Mouse (Mus musculus) ES-E14 (cell line): ENCODE measurements around the gene Edn2. TPM values are rescaled to one million over a fixed set of nuclear protein-coding genes. Genes with fewer than 3 reads are reported as not detected.

Source experiments
- DNase-seq: peaks from one replicate; pipeline ENCODE4 v3.0.0-alpha.2; 2013; ENCODE audit warnings: low read depth, low spot score
- H3K27ac ChIP-seq: 2 replicates; pipeline ENCODE4 v1.5.1; 2012; ENCODE audit warnings: low read depth, mild to moderate bottlenecking, low read length, moderate library complexity, mixed read lengths; ENCODE audit not compliant: poor library complexity, insufficient read depth, severe bottlenecking
- H3K36me3 ChIP-seq: 2 replicates; pipeline ENCODE4 v1.6.1; 2012; ENCODE audit warnings: mild to moderate bottlenecking, low read length, moderate library complexity, mixed read lengths; ENCODE audit not compliant: control insufficient read depth, poor library complexity, insufficient read depth, severe bottlenecking
- H3K4me1 ChIP-seq, 2 experiments: fragments of 150-350 bp in 1 of 2; sonication (generic) in 1 of 2; 2 replicates each; pipeline ENCODE4 v1.6.1; 2012; ENCODE audit warnings: low read length in 2 of 2, mild to moderate bottlenecking in 1 of 2, mixed read lengths in 1 of 2; ENCODE audit not compliant: control insufficient read depth in 2 of 2, insufficient read depth in 2 of 2, poor library complexity in 1 of 2
- H3K4me3 ChIP-seq, 2 experiments: fragments of 150-350 bp in 1 of 2; sonication (generic) in 1 of 2; 2 replicates each; pipeline ENCODE4 v1.5.1; 2012; ENCODE audit warnings: low read length in 2 of 2, low read depth in 1 of 2, mild to moderate bottlenecking in 1 of 2, mixed read lengths in 1 of 2; ENCODE audit not compliant: insufficient read depth in 1 of 2, poor library complexity in 1 of 2, severe bottlenecking in 1 of 2
- H3K9ac ChIP-seq: 2 replicates; pipeline ENCODE4 v1.6.1; 2012; ENCODE audit warnings: low read depth, mild to moderate bottlenecking, low read length, mixed read lengths; ENCODE audit not compliant: poor library complexity, insufficient read depth, severe bottlenecking
- H3K9me3 ChIP-seq: fragments of 150-350 bp; sonication (generic); 2 replicates; pipeline ENCODE4 v1.6.1; 2012; ENCODE audit warnings: low read depth, mild to moderate bottlenecking, low read length; ENCODE audit not compliant: control insufficient read depth, insufficient read depth
- CHD2 ChIP-seq: IDR thresholded peaks from 2 replicates; pipeline ENCODE4 v1.6.1; 2014; ENCODE audit warnings: mild to moderate bottlenecking, low read depth, low read length, inconsistent platforms
- HCFC1 ChIP-seq: IDR thresholded peaks from 2 replicates; pipeline ENCODE4 v1.6.1; 2012; ENCODE audit warnings: low read length, inconsistent platforms, borderline replicate concordance; ENCODE audit not compliant: insufficient read depth
- MAFK ChIP-seq: IDR thresholded peaks from 2 replicates; pipeline ENCODE4 v1.6.1; 2014; ENCODE audit warnings: mild to moderate bottlenecking, low read depth, low read length, inconsistent platforms; ENCODE audit not compliant: insufficient read depth
- ZC3H11A ChIP-seq: IDR thresholded peaks from 2 replicates; pipeline ENCODE4 v1.6.1; 2012; ENCODE audit warnings: low read depth, mild to moderate bottlenecking, inconsistent platforms, low read length, borderline replicate concordance
- ZNF384 ChIP-seq: IDR thresholded peaks from 2 replicates; pipeline ENCODE4 v1.6.1; 2012; ENCODE audit warnings: low read depth, low read length, inconsistent platforms
- in situ Hi-C, 2 experiments: fragments of 600-800 bp; cut with MboI; formaldehyde crosslinking; loops; one replicate each; pipeline ENCODE4 v1.15.1; 2025; ENCODE audit warnings: low sequenced_read_pairs in 2 of 2, inconsistent platforms in 1 of 2; ENCODE audit not compliant: unreplicated experiment in 2 of 2
- total RNA-seq: library from RNA; depleted of rRNA; stranded (reverse); fragments of 300-350 nt; gene quantifications from 2 replicates; pipeline ENCODE4 v1.2.3, GENCODE M21; 2012

Edn2 gene
- total RNA-seq, 1 experiment, result 0.62 TPM

DNA sequence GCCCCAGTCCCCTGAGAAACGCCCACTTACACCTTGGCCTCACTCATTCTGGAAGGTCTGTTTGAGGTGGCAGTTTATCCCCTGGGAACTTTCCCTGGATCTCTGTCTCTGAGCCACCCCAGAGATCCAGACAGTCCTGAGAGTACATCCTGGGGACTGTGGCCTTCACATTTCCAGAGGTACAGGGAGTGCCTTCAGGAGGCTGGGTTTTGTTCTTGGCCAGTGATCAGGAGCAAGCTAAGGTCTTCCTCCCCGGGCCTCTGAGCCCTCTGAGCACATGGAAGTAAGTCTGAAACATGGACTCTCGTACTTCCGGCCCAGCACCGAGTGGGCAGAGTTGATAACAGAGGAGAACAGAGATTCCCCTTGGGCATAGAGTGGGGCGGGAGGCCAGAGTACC, 36.4 kb upstream of the Edn2 start:
- no peak overlapping the region for H3K4me3 ChIP-seq
- H3K27ac ChIP-seq, result no peak overlapping the region
- in situ Hi-C loops, result loop anchor here in 1 of 2 experiments (10.0 kb wide), 1 partner anchor 190 kb away; no protein-coding TSS in a partner anchor
- no peak for DNase-seq
- no peak overlapping the region for H3K9ac ChIP-seq
- H3K9me3 ChIP-seq, result no peaks in the 10 kb centered on the region
- H3K4me1 ChIP-seq, result no peaks in the 10 kb centered on the region
- H3K36me3 ChIP-seq, result no peaks in the 10 kb centered on the region
- TF ChIP-seq HCFC1, result no peak
- no peak for TF ChIP-seq CHD2
- TF ChIP-seq ZNF384, result no peak
- TF ChIP-seq MAFK, result no peak

DNA sequence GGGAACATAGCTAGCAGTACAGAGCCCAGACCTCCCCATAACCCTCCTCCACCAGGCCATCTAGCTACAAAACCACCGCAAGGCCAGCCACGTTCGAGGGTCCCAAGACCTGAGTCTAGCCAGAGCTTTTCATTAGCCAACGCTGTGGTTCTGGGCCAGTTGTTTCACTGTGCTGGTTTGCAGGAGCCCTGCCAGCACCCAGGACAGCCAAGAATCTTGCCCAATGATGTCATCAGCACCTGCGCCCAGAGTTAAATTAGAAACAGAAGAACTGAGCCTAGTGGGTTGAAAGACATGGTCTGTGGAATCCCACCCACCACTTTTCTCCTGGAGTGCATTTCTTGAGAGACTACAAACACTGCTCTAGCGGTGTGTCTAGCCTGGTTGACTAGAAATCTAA, 35.0 kb upstream of the Edn2 start:
- Histone ChIP-seq H3K36me3 (no peaks in the 10 kb centered on the region), H3K9me3 (no peaks in the 10 kb centered on the region), H3K9ac (no peak overlapping the region), H3K27ac (no peak overlapping the region), H3K4me3 (no peak overlapping the region), H3K4me1 (no peaks in the 10 kb centered on the region)
- in situ Hi-C loops, result loop anchor here in 1 of 2 experiments (10.0 kb wide), 1 partner anchor 191 kb away; no protein-coding TSS in a partner anchor
- DNase-seq, result no peak
- TF ChIP-seq HCFC1 (no peak), ZNF384 (no peak), MAFK (no peak)

DNA sequence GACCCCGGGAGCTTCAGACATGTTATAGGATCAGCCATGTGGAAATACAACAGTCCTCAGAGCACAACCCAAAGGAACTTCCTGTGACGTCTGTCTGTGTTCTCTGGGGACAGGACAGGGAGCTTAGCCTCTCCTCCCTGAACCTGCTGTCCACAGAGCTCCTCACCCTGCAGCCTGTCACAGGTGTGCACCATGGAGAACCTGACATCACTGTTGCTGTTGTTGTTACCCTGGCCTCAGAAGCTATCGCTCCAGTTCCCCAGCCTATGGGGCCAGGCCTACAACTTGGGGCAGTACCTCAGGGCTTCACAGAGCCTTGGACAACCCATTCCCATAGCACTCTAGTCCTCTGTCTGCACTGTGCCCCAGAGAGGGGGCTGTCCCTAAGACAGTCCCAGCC, 33.7 kb upstream of the Edn2 start:
- no peaks in the 10 kb centered on the region for H3K36me3 ChIP-seq
- in situ Hi-C loops, result loop anchor here in 1 of 2 experiments (10.0 kb wide), 1 partner anchor 193 kb away; no protein-coding TSS in a partner anchor
- TF ChIP-seq MAFK (no peak), ZC3H11A (no peak), ZNF384 (no peak), HCFC1 (no peak), CHD2 (no peak)
- H3K4me3 ChIP-seq, result no peak overlapping the region
- no peak overlapping the region for H3K9ac ChIP-seq
- DNase-seq, result no peak
- no peaks in the 10 kb centered on the region for H3K4me1 ChIP-seq
- no peaks in the 10 kb centered on the region for H3K9me3 ChIP-seq
- H3K27ac ChIP-seq, result no peak overlapping the region

DNA sequence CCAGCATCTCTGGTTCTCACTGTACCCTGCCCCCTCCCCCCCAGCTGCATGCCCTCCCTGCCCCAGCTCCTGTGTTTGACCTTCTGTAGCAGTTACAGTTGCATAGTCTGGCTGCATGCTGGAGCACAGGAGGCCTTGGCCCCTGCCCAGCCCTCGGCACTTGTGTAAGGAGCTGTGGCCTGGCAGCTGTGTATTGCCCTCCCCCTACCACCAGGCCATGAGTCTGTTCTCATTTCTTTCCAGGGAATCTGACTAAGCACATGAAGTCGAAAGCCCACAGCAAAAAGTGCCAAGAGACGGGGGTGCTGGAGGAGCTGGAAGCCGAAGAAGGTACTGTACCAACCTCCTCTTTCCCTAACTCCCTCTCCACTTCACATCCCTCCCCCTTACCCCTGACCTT, 33.0 kb upstream of the Edn2 start:
- no peak for DNase-seq
- Histone ChIP-seq H3K4me3 (no peak overlapping the region), H3K27ac (no peak overlapping the region), H3K36me3 (no peaks in the 10 kb centered on the region), H3K9ac (no peak overlapping the region), H3K9me3 (no peaks in the 10 kb centered on the region), H3K4me1 (no peaks in the 10 kb centered on the region)
- in situ Hi-C loops, result loop anchor here in 1 of 2 experiments (10.0 kb wide), 1 partner anchor 193 kb away; no protein-coding TSS in a partner anchor
- TF ChIP-seq HCFC1 (no peak), MAFK (no peak), ZC3H11A (no peak), ZNF384 (no peak), CHD2 (no peak)

DNA sequence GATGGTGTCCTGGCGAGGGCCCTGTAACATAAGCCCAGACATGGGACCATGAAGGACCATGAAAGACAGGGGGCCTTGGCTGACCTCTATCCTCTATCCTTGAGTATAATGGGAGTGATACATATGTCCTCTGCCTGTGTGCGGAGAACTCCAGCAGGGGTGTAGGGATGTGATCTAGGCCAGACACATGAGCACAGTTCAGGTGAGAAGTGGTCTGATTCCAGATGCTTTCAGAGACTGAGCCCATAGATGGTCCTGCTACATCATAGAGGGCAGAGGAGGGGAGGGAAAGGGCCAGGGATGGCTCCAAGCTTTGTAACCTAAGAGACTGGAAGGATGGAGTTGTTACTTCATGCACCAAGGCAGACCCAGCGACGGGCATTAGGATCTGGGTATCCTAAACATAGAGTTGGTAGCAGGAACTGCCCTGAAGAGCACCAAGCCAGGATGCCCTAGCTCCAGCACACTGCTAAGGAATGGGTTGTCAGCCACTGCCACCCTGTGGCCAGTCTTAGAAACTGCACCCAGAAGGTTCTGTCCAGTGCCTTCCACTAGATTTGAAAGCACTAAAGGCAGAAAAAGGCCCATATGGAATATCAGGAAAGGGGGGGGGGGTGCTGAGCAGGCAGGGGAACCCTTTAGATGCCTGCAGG, 31.6 kb upstream of the Edn2 start:
- TF ChIP-seq ZNF384, result no peak
- TF ChIP-seq ZC3H11A, result peak; percentile 58; the same call in 1 of the 2 replicates
- Histone ChIP-seq H3K9ac (no peak overlapping the region), H3K27ac (no peak overlapping the region), H3K9me3 (no peaks in the 10 kb centered on the region), H3K4me3 (no peak overlapping the region), H3K4me1 (no peaks in the 10 kb centered on the region), H3K36me3 (no peaks in the 10 kb centered on the region)
- DNase-seq, result no peak
- in situ Hi-C loops, result loop anchor here in 1 of 2 experiments (10.0 kb wide), 1 partner anchor 195 kb away; no protein-coding TSS in a partner anchor
